Mouse (Mus musculus) C2C12 (cell line): Measurements from ENCODE around the gene Fam161a. TPM values are rescaled to one million over a fixed set of nuclear protein-coding genes. Genes with fewer than 3 reads are reported as not detected.
"Not testable (repeated sequence)": the region's sequence is repeated elsewhere in the genome, so short reads cannot be mapped to it uniquely, and the experiment has no call there.

Source experiments
- H3K27me3 ChIP-seq: one replicate; pipeline ENCODE4 v1.6.1; 2011; ENCODE audit not compliant: control insufficient read depth, insufficient read depth, insufficient read length
- H3K36me3 ChIP-seq: one replicate; pipeline ENCODE4 v1.6.1; 2011; ENCODE audit not compliant: control insufficient read depth, insufficient read depth
- H3K4me3 ChIP-seq: one replicate; pipeline ENCODE4 v1.5.1; 2011; ENCODE audit warnings: mild to moderate bottlenecking, control low read depth; ENCODE audit not compliant: poor library complexity, insufficient read depth, severe bottlenecking
- H3K79me2 ChIP-seq: one replicate; pipeline ENCODE4 v1.6.1; 2011; ENCODE audit not compliant: control insufficient read depth, insufficient read depth
- H3K79me3 ChIP-seq: one replicate; pipeline ENCODE4 v1.6.1; 2011; ENCODE audit warnings: low read depth, control low read depth
- H3ac ChIP-seq: one replicate; pipeline ENCODE3; 2011; ENCODE audit warnings: low read depth; ENCODE audit not compliant: control insufficient read depth, insufficient read length
- CEBPB ChIP-seq: IDR thresholded peaks from one replicate; pipeline ENCODE4 v1.6.1; 2011; ENCODE audit warnings: low read depth, mild to moderate bottlenecking, control low read depth, moderate library complexity
- CTCF ChIP-seq: IDR thresholded peaks from one replicate; pipeline ENCODE4 v1.5.1; 2011; ENCODE audit not compliant: control insufficient read depth, insufficient read depth, insufficient read length
- FOSL1 ChIP-seq: IDR thresholded peaks from one replicate; pipeline ENCODE4 v1.8.0; 2011; ENCODE audit warnings: mild to moderate bottlenecking, low read length; ENCODE audit not compliant: poor library complexity, insufficient read depth, severe bottlenecking
- MAX ChIP-seq: IDR thresholded peaks from one replicate; pipeline ENCODE4 v1.6.1; 2011; ENCODE audit warnings: mild to moderate bottlenecking, control low read depth
- MYOD1 ChIP-seq: IDR thresholded peaks from one replicate; pipeline ENCODE4 v1.6.1; 2011; ENCODE audit warnings: low read depth; ENCODE audit not compliant: control insufficient read depth, insufficient read length
- MYOG ChIP-seq: IDR thresholded peaks from one replicate; pipeline ENCODE4 v1.6.1; 2011; ENCODE audit not compliant: control insufficient read depth, insufficient read length; ENCODE audit errors: extremely low read depth
- USF1 ChIP-seq: IDR thresholded peaks from one replicate; pipeline ENCODE4 v1.6.1; 2011; ENCODE audit warnings: low read depth, mild to moderate bottlenecking, control low read depth, moderate library complexity
- polyA plus RNA-seq: library from polyadenylated mRNA; unstranded; fragments of >200 nt; fragmentation: generic; extraction: Trizol; gene quantifications from one replicate; pipeline ENCODE4 v1.2.1, GENCODE M21; 2012; ENCODE audit warnings: missing spikeins

The Fam161a gene
- polyA plus RNA-seq, 1 experiment: 0.23 TPM

DNA sequence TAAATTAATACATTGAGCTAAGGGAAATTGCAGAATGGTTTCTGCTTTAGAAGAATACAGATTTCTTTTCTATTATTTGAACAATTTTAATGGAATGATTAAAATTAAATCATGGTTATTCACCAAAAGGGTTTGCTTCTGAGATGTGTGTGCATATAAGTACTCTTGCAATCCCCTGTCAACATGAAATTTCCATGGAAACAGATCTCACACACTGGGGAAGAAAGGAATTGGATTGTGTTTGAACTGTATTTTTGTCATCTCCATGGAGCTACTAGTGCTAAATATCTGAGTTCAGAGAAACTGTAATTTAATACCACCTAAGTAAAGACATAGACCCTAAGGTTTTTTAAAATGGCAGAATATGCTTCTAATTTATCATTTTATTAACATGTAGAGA is 42.3 kb downstream of the Fam161a start:
- Histone ChIP-seq H3K27me3 (peaks cover 14% of the 10 kb centered on the region), H3K79me3 (no peaks in the 10 kb centered on the region), H3ac (no peak overlapping the region), H3K36me3 (no peaks in the 10 kb centered on the region), H3K79me2 (no peaks in the 10 kb centered on the region), H3K4me3 (no peak overlapping the region)
- no peak for TF ChIP-seq MYOD1
- no peak for TF ChIP-seq USF1
- TF ChIP-seq CEBPB: no peak
- TF ChIP-seq MYOG: no peak
- no peak for TF ChIP-seq FOSL1
- TF ChIP-seq MAX: no peak
- no peak for TF ChIP-seq CTCF

DNA sequence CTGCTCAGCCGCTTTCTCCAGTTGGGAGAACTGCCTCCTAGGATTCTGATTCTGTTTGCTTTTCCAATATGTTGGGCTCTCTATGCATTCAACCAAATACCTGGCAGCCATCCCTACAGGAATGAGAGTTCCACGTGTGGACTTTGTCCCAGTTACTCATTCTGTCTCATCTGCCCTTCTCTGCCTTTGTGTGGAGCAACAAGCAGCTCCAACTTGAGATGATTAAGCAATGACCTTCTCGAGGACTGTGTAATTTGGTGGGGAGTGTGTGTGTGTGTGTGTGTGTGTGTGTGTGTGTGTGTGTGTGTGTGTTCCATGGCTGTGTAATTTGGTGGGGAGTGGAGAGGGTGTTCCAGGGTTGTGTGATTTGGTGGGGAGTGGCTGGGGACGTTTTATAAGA is 45.0 kb downstream of the Fam161a start:
- H3ac ChIP-seq: no peak overlapping the region
- no peak overlapping the region for H3K4me3 ChIP-seq
- H3K36me3 ChIP-seq: no peaks in the 10 kb centered on the region
- TF ChIP-seq FOSL1 (no peak), MAX (no peak), CTCF (no peak), CEBPB (no peak), USF1 (no peak), MYOG (no peak), MYOD1 (no peak)
- H3K79me2 ChIP-seq: no peaks in the 10 kb centered on the region
- H3K27me3 ChIP-seq: peaks cover 14% of the 10 kb centered on the region
- no peaks in the 10 kb centered on the region for H3K79me3 ChIP-seq

DNA sequence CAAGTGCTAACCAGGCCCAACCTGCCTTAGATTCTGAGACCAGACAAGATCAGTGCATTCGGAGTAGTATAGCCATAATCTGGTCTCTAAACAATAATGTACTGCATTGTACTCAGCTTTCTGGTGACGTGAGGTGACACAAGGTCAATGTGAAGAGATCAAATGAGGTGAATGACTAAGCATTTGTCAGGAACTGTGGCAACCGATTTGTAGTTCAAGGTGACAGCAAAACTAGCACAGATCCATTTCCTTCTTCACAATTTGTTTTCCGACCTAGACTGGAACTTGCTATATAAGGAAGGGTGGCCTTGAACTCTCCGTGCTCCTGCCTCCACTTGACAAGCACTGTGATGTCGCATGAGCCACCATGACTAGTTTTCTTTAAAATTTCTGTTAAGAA is 55.8 kb downstream of the Fam161a start:
- no peak overlapping the region for H3ac ChIP-seq
- no peak for TF ChIP-seq FOSL1
- TF ChIP-seq CTCF: no peak
- TF ChIP-seq MYOG: no peak
- no peak for TF ChIP-seq MAX
- TF ChIP-seq CEBPB: no peak
- TF ChIP-seq USF1: no peak
- TF ChIP-seq MYOD1: no peak
- H3K79me2 ChIP-seq: no peaks in the 10 kb centered on the region
- no peak overlapping the region for H3K4me3 ChIP-seq
- H3K27me3 ChIP-seq: no peaks in the 10 kb centered on the region
- no peaks in the 10 kb centered on the region for H3K79me3 ChIP-seq
- H3K36me3 ChIP-seq: no peaks in the 10 kb centered on the region

DNA sequence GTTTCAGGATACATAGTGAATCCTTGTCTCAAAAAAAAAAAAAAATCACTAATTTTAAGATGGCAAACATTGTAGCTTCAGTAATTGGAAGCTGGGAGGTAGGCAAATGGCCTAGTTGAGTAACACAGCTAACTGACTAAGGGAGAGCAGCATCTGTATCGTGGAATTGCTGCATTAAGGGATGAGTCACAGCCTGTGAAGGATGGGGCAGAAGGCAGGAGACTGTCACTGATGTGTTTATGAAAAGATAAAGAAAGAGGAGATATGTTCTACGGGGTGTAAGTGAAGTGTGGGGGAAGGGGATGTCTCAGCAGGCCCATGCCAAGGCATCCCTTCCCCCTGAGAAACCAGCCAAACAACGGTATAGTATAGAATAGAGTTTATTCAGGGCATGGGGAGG is 56.5 kb downstream of the Fam161a start:
- no peaks in the 10 kb centered on the region for H3K27me3 ChIP-seq
- no peaks in the 10 kb centered on the region for H3K79me3 ChIP-seq
- TF ChIP-seq CEBPB: no peak
- no peaks in the 10 kb centered on the region for H3K79me2 ChIP-seq
- H3K36me3 ChIP-seq: no peaks in the 10 kb centered on the region
- no peak overlapping the region for H3ac ChIP-seq
- H3K4me3 ChIP-seq: no peak overlapping the region

DNA sequence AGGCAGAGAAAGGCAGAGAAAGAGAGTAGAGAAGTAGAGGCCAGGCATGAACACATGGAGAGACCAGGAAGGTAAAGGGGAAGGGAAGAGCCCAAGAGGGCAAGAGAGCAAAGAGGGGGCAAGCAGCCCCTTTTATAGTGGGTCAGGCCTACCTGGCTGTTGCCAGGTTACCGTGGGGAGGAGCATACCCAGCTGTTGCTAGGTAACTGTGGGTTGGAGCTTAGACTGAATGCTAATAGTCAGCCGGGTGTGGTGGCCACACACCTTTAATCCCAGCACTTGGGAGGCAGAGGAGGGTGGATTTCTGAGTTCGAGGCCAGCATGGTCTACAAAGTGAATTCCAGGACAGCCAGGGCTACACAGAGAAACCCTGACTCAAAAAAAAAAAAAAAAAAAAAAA is 56.9 kb downstream of the Fam161a start:
- H3K79me2 ChIP-seq: not testable (repeated sequence)

DNA sequence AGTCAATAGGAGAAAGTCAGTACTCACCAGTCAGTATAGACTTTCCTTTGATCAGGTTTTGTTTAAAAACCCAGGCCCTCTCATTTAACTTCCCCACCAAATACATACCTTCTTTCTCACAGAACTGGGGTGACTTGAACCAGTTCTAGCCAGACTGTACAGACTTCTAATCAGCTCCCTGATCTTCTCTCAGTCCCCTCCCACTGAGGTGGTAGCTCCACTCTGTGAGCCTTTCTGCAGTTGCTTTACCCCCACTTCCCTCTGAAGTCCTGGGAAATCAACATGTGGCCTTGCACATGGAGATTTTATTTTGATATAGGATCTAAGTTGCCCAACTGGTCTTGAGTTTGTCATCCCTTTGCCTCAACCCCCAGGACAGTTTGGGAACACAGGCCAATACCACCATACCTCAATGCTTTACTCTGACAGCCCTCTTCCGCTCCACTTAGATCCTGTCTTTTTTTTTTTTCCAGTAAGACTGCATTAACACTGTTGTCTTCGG is 57.9 kb downstream of the Fam161a start:
- Histone ChIP-seq H3K79me3 (no peaks in the 10 kb centered on the region), H3ac (no peak overlapping the region), H3K36me3 (no peaks in the 10 kb centered on the region), H3K79me2 (no peaks in the 10 kb centered on the region), H3K27me3 (no peaks in the 10 kb centered on the region), H3K4me3 (no peak overlapping the region)
- no peak for TF ChIP-seq FOSL1
- TF ChIP-seq USF1: no peak
- no peak for TF ChIP-seq CTCF
- TF ChIP-seq MYOG: no peak
- no peak for TF ChIP-seq CEBPB
- TF ChIP-seq MYOD1: no peak
- no peak for TF ChIP-seq MAX

More for the DNA sequence above, 56.9 kb downstream of the Fam161a start:
- not testable (repeated sequence) for H3K79me3 ChIP-seq, H3ac ChIP-seq, H3K4me3 ChIP-seq, H3K36me3 ChIP-seq, H3K27me3 ChIP-seq
